ENCODE assay signal across 10 mouse cellular contexts in the genomic region with DNA sequence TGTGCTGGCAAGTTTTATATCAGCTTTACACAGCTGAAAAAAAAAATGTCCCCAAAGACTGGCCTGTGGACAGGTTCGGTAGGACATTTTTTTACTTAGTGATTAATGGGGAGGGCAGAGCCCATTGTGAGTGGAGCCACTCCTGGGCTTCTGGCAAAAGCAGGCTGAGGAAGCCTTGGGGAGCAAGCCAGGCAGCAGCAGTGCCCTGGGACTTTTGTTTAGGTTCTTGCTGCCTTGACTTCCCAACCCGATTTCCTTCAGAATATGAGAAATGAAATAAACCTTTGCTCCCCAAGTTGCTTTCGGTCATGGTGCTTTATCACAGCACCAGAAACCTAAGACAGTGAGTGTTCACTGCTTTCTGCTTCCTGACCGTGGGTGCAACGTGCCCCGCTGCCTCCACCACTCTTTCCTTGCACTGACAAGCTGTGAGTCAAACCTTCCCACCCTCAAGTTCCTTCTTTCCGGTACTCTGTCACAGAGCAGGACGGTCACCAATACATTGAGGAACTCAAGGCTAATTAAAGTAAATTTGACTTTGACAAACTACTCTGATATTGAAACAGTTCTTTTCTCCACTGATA. TPM values are rescaled to one million over a fixed set of nuclear protein-coding genes. Genes with fewer than 3 reads are reported as not detected.
DNase-seq lines count a peak whose midpoint lies in the region; ATAC-seq lines count a peak whose summit lies in the region.
"Had no signal": no experiment of that assay in that cellular context is flagged by ENCODE, and none has a peak within 500 bp of the region (broad histone marks: within the 10 kb centered on the region; RNA-seq: fewer than 3 reads in every experiment).

No protein-coding gene starts in this region.

- 84% methylated on average over 8 of the region's 8 CpGs for WGBS in forebrain, embryonic 14.5 days

- H3K4me2 ChIP-seq in forebrain, embryonic 14.5 days (ENCODE audit: low read length) = no peak overlapping the region
- H3K4me2 ChIP-seq: hindbrain, embryonic 13.5 days had no signal

- H3K27ac ChIP-seq in forebrain, embryonic 14.5 days (ENCODE audit: low read depth, low read length) = no peak overlapping the region
- H3K27ac ChIP-seq: hindbrain, embryonic 13.5 days had no signal

- H3K4me3 ChIP-seq in forebrain, embryonic 14.5 days (ENCODE audit: low read depth, low read length) = no peak overlapping the region
- H3K4me3 ChIP-seq: hindbrain, embryonic 13.5 days had no signal

- H3K4me1 ChIP-seq in forebrain, embryonic 14.5 days (ENCODE audit: control insufficient read depth, insufficient read depth, low read length) = no peaks in the 10 kb centered on the region

- H3K9me3 ChIP-seq in forebrain, embryonic 14.5 days (replicated peaks; ENCODE audit: control insufficient read depth, low read length) = no peaks in the 10 kb centered on the region
- H3K9me3 ChIP-seq: hindbrain, embryonic 13.5 days had no signal

- H3K9ac ChIP-seq in forebrain, embryonic 14.5 days (ENCODE audit: low read length) = no peak overlapping the region
- H3K9ac ChIP-seq: hindbrain, embryonic 13.5 days had no signal

- DNase-seq in kidney, postnatal 14 days = peak; percentile 10
- no peak for DNase-seq in kidney, postnatal 25 days
- peak; percentile 30 to 51 for DNase-seq in adrenal gland, postnatal 36 days
- DNase-seq in forebrain, embryonic 14.5 days (ENCODE audit: low spot score) = no peak
- no peak for DNase-seq in layer of hippocampus, postnatal 36 days
- DNase-seq in embryo, embryonic 11 days = no peak
- DNase-seq: gastrocnemius, postnatal 10 days had no signal

- no peaks in the 10 kb centered on the region for H3K36me3 ChIP-seq in forebrain, embryonic 14.5 days (ENCODE audit: control insufficient read depth, insufficient read depth, low read length)
- H3K36me3 ChIP-seq: hindbrain, embryonic 13.5 days had no signal

- peak; percentile 75 for ATAC-seq in CD4-positive, CD25-positive, alpha-beta regulatory T cell, adult 4 months
- ATAC-seq in monocyte, adult 5-6 weeks (replicated peaks; ENCODE audit: insufficient number of reproducible peaks, low FRiP score, low TSS enrichment, poor library complexity, severe bottlenecking) = peak; percentile 68
- ATAC-seq in forebrain, embryonic 14.5 days = no peak

- no peaks in the 10 kb centered on the region for H3K27me3 ChIP-seq in forebrain, embryonic 14.5 days (replicated peaks; ENCODE audit: control insufficient read depth, insufficient read depth, low read length)
- H3K27me3 ChIP-seq: hindbrain, embryonic 13.5 days had no signal

RNA-seq across cellular contexts. Expression of gene Zrsr1, which starts 43.1 kb away (rescaled TPM):
- 10 to 100 TPM in 1 of 2 experiments, 1 to 10 TPM in 1; 8.2 to 10.2 TPM for polyA plus RNA-seq in CD4-positive, CD25-positive, alpha-beta regulatory T cell, adult 4 months (2017; shearing (Covaris generic))
- total RNA-seq in adrenal gland, postnatal 36 days (2021) = 10 to 100 TPM; 38.9 to 41.9 TPM
- 18.8 to 34.8 TPM (median 27.8 TPM) in 3 replicates for total RNA-seq in monocyte, adult 5-6 weeks (2017)
- polyA plus RNA-seq in forebrain, embryonic 14.5 days (2014; fragmentation: Nextera tagmentation; extraction: Ambion mirVana) = 4.7 and 5.6 TPM in 2 replicates
- 10 to 100 TPM; 62.7 to 63.7 TPM for total RNA-seq in layer of hippocampus, postnatal 36 days (2021)

RNA-seq across cellular contexts. Expression of gene Gm28048, which starts 53.2 kb away (rescaled TPM):
- polyA plus RNA-seq in CD4-positive, CD25-positive, alpha-beta regulatory T cell, adult 4 months (2017; shearing (Covaris generic)) = 10 to 100 TPM; 25.1 to 38.5 TPM
- total RNA-seq in adrenal gland, postnatal 36 days (2021) = 10 to 100 TPM; 28.5 to 55.4 TPM
- 21.3 to 32.3 TPM (median 25.1 TPM) in 3 replicates for total RNA-seq in monocyte, adult 5-6 weeks (2017)
- polyA plus RNA-seq in forebrain, embryonic 14.5 days (2014; fragmentation: Nextera tagmentation; extraction: Ambion mirVana) = 4.0 and 4.3 TPM in 2 replicates
- total RNA-seq in layer of hippocampus, postnatal 36 days (2021) = 10 to 100 TPM in 1 of 2 experiments, 1 to 10 TPM in 1; 9.2 to 11.3 TPM

RNA-seq across cellular contexts. Expression of gene Commd1, which starts 53.5 kb away (rescaled TPM):
- 10 to 100 TPM; 78.2 to 81.2 TPM for polyA plus RNA-seq in CD4-positive, CD25-positive, alpha-beta regulatory T cell, adult 4 months (2017; shearing (Covaris generic))
- total RNA-seq in adrenal gland, postnatal 36 days (2021) = 100 to 1,000 TPM; 103 to 121 TPM
- 42.8 to 84.2 TPM (median 45.9 TPM) in 3 replicates for total RNA-seq in monocyte, adult 5-6 weeks (2017)
- 285 and 304 TPM in 2 replicates for polyA plus RNA-seq in forebrain, embryonic 14.5 days (2014; fragmentation: Nextera tagmentation; extraction: Ambion mirVana)
- total RNA-seq in layer of hippocampus, postnatal 36 days (2021) = 10 to 100 TPM; 52.6 to 64.1 TPM

Comparison
In these comparisons a context has a peak if more than half of its experiments do, and no peak if none do; other contexts are left out.
1. DNase-seq: peak in kidney, postnatal 14 days (single experiment) and adrenal gland, postnatal 36 days (2 of 2); none in kidney, postnatal 25 days (0 of 2), forebrain, embryonic 14.5 days (single experiment), layer of hippocampus, postnatal 36 days (0 of 2) and embryo, embryonic 11 days (single experiment).